Mouse (Mus musculus): ENCODE measurements around the gene Atp5d.
A peak's percentile ranks its signal among the peaks of the same experiment; 100 is the strongest.

Gene Atp5d

GRCm38 (mm10) chr10:80116927-80117691 lies 21.3 kb upstream of the Atp5d start:
- DNase-seq (ENCODE audit: low read depth, low spot score): no peak

GRCm38 (mm10) chr10:80117736-80118135 lies 20.7 kb upstream of the Atp5d start:
- DNase-seq (ENCODE audit: low read depth, low spot score): no peak

- DNase-seq (ENCODE audit: low read depth, low spot score): no peak
These were observed 19.9 kb upstream of the Atp5d start for GRCm38 (mm10) chr10:80118552-80118951.

GRCm38 (mm10) chr10:80120146-80120545 lies 18.3 kb upstream of the Atp5d start:
- DNase-seq (ENCODE audit: low read depth, low spot score): no peak

GRCm38 (mm10) chr10:80121639-80122038 lies 16.8 kb upstream of the Atp5d start:
- DNase-seq (ENCODE audit: low read depth, low spot score): no peak

- no peak for DNase-seq (ENCODE audit: low read depth, low spot score)
These were observed 14.4 kb upstream of the Atp5d start for GRCm38 (mm10) chr10:80123932-80124562.

GRCm38 (mm10) chr10:80127920-80128319 lies 10.5 kb upstream of the Atp5d start:
- no peak for DNase-seq (ENCODE audit: low read depth, low spot score)

GRCm38 (mm10) chr10:80129846-80130245 lies 8.6 kb upstream of the Atp5d start:
- DNase-seq (ENCODE audit: low read depth, low spot score): no peak

GRCm38 (mm10) chr10:80130403-80131031 lies 7.9 kb upstream of the Atp5d start:
- DNase-seq (ENCODE audit: low read depth, low spot score): no peak

- DNase-seq (ENCODE audit: low read depth, low spot score): peak; percentile 52
These were observed 7.0 kb upstream of the Atp5d start for GRCm38 (mm10) chr10:80131316-80131951.

- no peak for DNase-seq (ENCODE audit: low read depth, low spot score)
These were observed 6.5 kb upstream of the Atp5d start for GRCm38 (mm10) chr10:80131952-80132350.

GRCm38 (mm10) chr10:80133226-80133849 lies 5.1 kb upstream of the Atp5d start:
- DNase-seq (ENCODE audit: low read depth, low spot score): no peak

- no peak for DNase-seq (ENCODE audit: low read depth, low spot score)
These were observed 4.0 kb upstream of the Atp5d start for GRCm38 (mm10) chr10:80134421-80134820.

- no peak for DNase-seq (ENCODE audit: low read depth, low spot score)
These were observed 3.3 kb upstream of the Atp5d start for GRCm38 (mm10) chr10:80135161-80135560.

GRCm38 (mm10) chr10:80135641-80136040 lies 2.8 kb upstream of the Atp5d start:
- no peak for DNase-seq (ENCODE audit: low read depth, low spot score)

GRCm38 (mm10) chr10:80136179-80136951 lies 2.1 kb upstream of the Atp5d start:
- DNase-seq (ENCODE audit: low read depth, low spot score): no peak

- no peak for DNase-seq (ENCODE audit: low read depth, low spot score)
These were observed 1.3 kb upstream of the Atp5d start for GRCm38 (mm10) chr10:80136952-80137625.

GRCm38 (mm10) chr10:80137626-80138552 lies 543 bp upstream of the Atp5d start:
- DNase-seq (ENCODE audit: low read depth, low spot score): no peak

- no peak for DNase-seq (ENCODE audit: low read depth, low spot score)
These were observed 975 bp downstream of the Atp5d start for GRCm38 (mm10) chr10:80139439-80139775.
